Mouse (Mus musculus) liver, postnatal 0 days (tissue): Measurements from ENCODE around the gene Pitpnm3.

Experiments used
- CTCF ChIP-seq: sonication (generic); IDR thresholded peaks from 2 replicates; pipeline ENCODE4 v1.5.1; 2016; ENCODE audit warnings: antibody characterized with exemption, low read depth
- EP300 ChIP-seq: IDR thresholded peaks from 2 replicates; pipeline ENCODE4 v1.6.1; 2016; ENCODE audit warnings: antibody characterized with exemption, low read depth, mild to moderate bottlenecking

DNA sequence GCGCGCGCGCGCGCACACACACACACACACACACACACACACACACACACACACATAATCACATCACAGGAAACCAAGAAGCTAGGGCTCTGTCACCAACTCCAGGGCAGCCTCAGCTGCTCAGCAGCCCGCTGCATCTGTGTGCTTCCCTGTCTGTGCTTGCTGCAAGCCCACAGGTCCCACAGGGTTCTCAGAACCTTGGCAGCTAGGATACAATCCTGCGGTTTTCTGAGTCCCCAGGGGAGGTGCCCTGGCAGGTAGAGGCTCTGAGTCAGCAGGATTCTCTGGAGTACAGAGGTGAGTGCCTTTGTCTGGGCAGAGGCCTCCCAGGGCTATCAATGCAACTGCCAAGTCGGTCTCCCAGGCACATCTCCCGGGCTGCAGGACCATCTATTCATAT, 7.3 kb upstream of the Pitpnm3 start:
- TF ChIP-seq CTCF = no peak
- no peak for TF ChIP-seq EP300
